Mouse (Mus musculus): ENCODE measurements at regions not wholly inside any gene's neighbourhood (a gene's known extent, or its start where the extent isn't known, plus 50 kb on each side); places are given as distances from the start of the nearest gene placed in this dataset.

GRCm38 (mm10) chr7:72501431-72501830 lies 195.0 kb upstream of the Mctp2 start:
- no peak for DNase-seq (ENCODE audit: low spot score)

GRCm38 (mm10) chr7:72503756-72504155 lies 197.3 kb upstream of the Mctp2 start:
- DNase-seq (ENCODE audit: low spot score): no peak

DNA sequence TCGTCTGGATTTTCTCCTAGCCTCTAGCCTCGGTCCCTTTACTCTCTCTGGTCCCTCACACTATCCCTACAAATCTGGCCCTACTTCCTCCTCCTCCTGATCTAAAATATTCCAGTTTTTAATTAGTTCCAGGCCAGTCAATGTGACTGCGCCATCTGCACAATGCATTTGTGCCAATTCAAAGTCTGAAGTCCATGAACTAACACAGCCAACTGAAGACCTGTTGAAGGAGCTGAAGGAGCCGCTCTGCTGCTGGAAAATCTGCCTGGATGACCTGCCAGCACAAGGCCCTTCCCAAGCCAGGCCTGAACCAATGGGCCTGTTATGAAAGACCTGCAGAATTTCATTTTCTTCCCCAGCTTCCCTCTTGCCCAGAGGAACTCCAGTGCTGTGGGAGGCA lies 197.9 kb upstream of the Mctp2 start:
- DNase-seq (ENCODE audit: low spot score): no peak

- DNase-seq (ENCODE audit: low spot score): no peak
These were observed 199.5 kb upstream of the Mctp2 start for GRCm38 (mm10) chr7:72505732-72506460.

DNA sequence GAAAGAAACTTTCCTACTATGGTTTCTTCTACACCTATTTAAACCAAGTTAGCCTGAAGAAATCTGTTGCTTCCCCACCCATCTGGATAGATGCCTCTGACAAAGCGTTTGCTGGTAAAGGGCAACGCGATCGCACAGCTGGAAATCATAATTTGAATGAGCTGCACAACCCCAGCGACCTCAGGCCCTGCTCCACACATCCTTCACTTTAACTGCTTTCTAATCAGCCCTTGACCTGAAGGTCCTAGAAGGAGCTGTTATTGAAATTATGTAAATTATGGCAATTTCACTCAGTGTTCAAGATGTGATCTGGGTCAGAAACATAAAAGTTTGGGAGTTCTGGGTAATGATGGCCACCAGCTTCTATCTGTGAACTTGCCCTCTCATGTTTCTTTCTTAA lies 201.5 kb upstream of the Mctp2 start:
- DNase-seq (ENCODE audit: low spot score): no peak

DNA sequence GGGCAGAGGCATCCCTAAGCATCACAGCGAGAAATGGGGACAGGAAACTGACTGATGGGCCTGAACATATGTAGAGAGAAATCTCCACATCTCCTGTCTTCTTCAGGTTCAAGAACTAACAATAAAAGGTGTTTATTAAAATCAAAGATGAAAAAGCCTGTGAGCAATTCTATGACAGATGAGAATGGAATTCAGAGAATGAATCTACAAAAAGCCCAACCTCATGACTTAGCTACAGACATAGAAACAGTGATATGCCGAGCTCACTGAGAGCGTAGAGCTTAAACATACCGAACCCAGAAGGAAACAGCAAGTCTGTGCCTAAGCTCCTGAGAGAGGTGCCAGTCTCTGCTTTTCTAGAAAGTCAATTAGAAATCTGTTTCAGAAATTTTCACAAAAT lies 203.7 kb upstream of the Mctp2 start:
- DNase-seq (ENCODE audit: low spot score): no peak

- no peak for DNase-seq (ENCODE audit: low spot score)
These were observed 207.0 kb upstream of the Mctp2 start for GRCm38 (mm10) chr7:72513446-72513845.

DNA sequence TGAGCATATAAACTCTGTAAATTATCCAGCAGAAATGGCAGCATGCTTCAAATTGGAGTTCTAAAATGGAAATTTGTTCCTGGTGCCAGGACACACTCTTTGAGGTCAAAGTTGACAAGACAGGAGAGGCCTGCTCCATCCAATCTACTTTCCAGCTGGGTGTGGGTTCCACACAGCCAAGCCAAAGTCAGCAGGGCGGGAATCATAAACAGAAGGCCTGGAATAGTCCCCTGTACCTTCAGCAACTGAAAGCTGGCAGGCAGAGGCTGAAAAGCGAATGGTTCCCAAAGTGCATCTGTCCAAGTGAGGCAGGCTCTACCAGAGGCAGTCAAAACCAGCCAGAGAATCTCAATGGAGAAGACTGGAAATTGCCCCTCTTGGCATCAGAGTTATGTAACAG lies 208.4 kb upstream of the Mctp2 start:
- no peak for DNase-seq (ENCODE audit: low spot score)

GRCm38 (mm10) chr7:72518421-72518972 lies 212.1 kb upstream of the Mctp2 start:
- no peak for DNase-seq (ENCODE audit: low spot score)

GRCm38 (mm10) chr7:72519359-72520115 lies 213.1 kb upstream of the Mctp2 start:
- no peak for DNase-seq (ENCODE audit: low spot score)

- DNase-seq (ENCODE audit: low spot score): no peak
These were observed 222.5 kb upstream of the Mctp2 start for GRCm38 (mm10) chr7:72528873-72529272.

DNA sequence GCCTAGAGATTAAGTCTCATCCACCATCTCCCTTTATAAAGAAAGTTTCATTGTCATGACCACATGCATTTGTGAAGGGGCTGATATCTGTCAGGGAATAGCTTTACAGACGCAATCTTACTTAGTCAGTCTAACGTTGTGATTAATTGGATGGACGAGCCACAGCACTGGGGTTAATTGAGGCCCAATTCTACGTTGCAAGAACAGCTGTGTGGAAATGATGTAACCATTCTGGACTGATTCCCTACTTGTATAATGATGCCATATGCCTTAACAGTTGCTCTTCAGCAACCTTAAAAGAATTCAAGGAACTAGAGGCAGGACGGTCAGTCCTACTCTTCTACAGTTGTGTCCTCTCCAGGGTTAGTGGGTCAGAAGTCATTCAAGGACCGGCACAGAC lies 231.9 kb upstream of the Mctp2 start:
- DNase-seq (ENCODE audit: low spot score): no peak

DNA sequence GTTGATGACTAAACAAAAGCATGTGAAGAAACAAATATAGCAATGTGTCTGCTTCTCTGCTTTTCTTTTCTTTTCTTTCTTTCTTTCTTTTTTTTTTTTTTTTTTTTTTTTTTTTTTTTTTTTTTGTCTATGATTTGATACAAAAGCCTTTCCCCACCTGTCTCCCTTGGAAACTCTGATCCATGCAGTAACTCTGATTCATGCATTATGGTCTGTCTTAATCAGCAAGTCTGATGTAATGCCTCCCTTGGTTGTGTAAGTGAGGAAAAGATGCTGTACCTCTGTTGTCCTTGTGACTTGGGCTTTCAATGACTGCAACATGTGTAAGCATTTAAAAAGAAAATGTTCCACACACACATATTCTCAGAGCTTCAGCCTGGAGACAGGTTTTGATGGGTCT lies 233.5 kb upstream of the Mctp2 start:
- DNase-seq (ENCODE audit: low spot score): no peak

- DNase-seq (ENCODE audit: low spot score): no peak
These were observed 235.4 kb upstream of the Mctp2 start for GRCm38 (mm10) chr7:72541521-72542478.

GRCm38 (mm10) chr7:72543501-72543900 lies 237.1 kb upstream of the Mctp2 start:
- no peak for DNase-seq (ENCODE audit: low spot score)

- no peak for DNase-seq (ENCODE audit: low spot score)
These were observed 237.5 kb upstream of the Mctp2 start for GRCm38 (mm10) chr7:72543946-72544345.

DNA sequence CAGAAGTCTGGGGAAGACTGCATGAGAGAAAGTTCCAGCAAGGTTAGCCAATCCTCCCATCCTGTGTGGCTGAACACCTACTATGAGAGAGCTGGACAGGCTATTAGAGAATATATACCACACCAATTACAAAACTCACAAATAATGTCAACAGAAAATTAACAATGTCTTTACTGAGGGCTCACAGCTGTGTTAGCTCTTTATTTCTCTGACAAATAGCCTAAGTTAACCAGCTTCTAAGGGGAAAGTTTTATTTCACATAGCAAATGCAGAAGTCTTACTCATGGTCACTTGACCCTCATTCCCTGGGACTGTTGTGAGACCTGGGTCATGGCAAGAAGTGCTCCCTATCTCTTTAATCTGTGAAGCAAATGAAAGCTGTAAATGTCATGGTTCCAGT lies 261.0 kb upstream of the Mctp2 start:
- DNase-seq (ENCODE audit: low spot score): no peak

DNA sequence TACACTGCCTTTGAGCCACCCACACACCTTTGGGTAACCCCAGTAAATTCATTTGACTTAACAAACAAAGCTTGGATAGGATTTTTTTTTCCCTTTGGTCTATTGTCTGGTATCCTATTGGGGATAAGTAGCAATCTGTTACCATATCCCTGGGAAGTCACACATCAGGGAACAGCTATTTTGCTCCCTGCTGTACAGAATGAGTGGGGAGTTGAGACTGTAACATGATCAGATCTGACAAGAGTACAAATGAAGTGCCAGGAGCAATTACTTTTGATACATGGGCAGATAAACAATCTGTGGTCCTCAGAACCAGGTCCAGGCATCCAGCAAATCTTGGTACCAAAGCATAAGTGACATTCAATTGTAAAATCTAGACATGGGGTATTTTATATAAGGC lies 262.8 kb upstream of the Mctp2 start:
- DNase-seq (ENCODE audit: low spot score): no peak

GRCm38 (mm10) chr7:72574316-72574715 lies 267.9 kb upstream of the Mctp2 start:
- no peak for DNase-seq (ENCODE audit: low spot score)

- DNase-seq (ENCODE audit: low spot score): no peak
These were observed 278.0 kb upstream of the Mctp2 start for GRCm38 (mm10) chr7:72584427-72584826.

DNA sequence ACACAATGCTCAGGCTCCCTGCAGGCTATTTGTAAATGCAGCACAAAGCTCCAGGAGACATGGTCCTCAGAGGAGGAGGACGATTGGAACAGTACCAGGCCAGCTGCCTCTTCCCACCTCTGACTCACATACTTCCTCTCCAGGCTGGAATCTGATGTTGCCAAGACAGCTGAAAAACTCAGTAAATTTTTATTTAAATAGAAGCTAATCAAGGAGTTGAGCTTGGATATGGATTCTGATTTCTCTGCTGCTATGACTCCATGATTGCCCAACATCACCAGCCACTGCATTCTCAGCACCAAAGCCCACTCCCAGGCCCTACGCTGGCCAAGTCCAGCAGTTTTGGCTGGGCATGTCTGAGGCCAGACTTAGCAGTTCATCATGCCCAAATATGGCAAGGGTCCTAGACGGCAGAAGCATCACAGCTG lies 282.8 kb upstream of the Mctp2 start:
- DNase-seq (ENCODE audit: low spot score): no peak

Data from testis, postnatal 14 days (tissue).